Mouse (Mus musculus): Measurements from ENCODE around the gene Ift20. TPM values are rescaled to one million over a fixed set of nuclear protein-coding genes. Genes with fewer than 3 reads are reported as not detected.

The Ift20 gene
- polyA plus RNA-seq, 1 experiment from 2014 or later = 117 TPM

Other genes starting within 250 kb of the Ift20 start
- gene BC030499, start 245.5 kb upstream of the Ift20 start, polyA plus RNA-seq (2015; fragmentation: Nextera tagmentation; extraction: Ambion mirVana) = not detected in 2 replicates
- gene Spag5, start 234.8 kb upstream of the Ift20 start, polyA plus RNA-seq (2015; fragmentation: Nextera tagmentation; extraction: Ambion mirVana) = 21.6 and 22.1 TPM in 2 replicates
- gene Aldoc, start 213.4 kb upstream of the Ift20 start, polyA plus RNA-seq (2015; fragmentation: Nextera tagmentation; extraction: Ambion mirVana) = 152 and 186 TPM in 2 replicates
- 61.1 and 61.4 TPM in 2 replicates for gene Pigs, start 207.9 kb upstream of the Ift20 start, polyA plus RNA-seq (2015; fragmentation: Nextera tagmentation; extraction: Ambion mirVana)
- gene Unc119, start 192.9 kb upstream of the Ift20 start, polyA plus RNA-seq (2015; fragmentation: Nextera tagmentation; extraction: Ambion mirVana) = 68.6 and 69.1 TPM in 2 replicates
- not detected in 2 replicates for gene Foxn1, start 149.8 kb upstream of the Ift20 start, polyA plus RNA-seq (2015; fragmentation: Nextera tagmentation; extraction: Ambion mirVana)
- not detected in 2 replicates for gene Slc13a2, start 114.1 kb upstream of the Ift20 start, polyA plus RNA-seq (2015; fragmentation: Nextera tagmentation; extraction: Ambion mirVana)
- 18.3 and 19.8 TPM in 2 replicates for gene Slc46a1, start 70.7 kb upstream of the Ift20 start, polyA plus RNA-seq (2015; fragmentation: Nextera tagmentation; extraction: Ambion mirVana)
- 51.6 and 56.6 TPM in 2 replicates for gene Sarm1, start 38.6 kb upstream of the Ift20 start, polyA plus RNA-seq (2015; fragmentation: Nextera tagmentation; extraction: Ambion mirVana)
- gene Vtn, start 37.3 kb upstream of the Ift20 start, polyA plus RNA-seq (2015; fragmentation: Nextera tagmentation; extraction: Ambion mirVana) = 76.0 and 99.3 TPM in 2 replicates
- 0.16 and 0.19 TPM in 2 replicates for gene Sebox, start 32.9 kb upstream of the Ift20 start, polyA plus RNA-seq (2015; fragmentation: Nextera tagmentation; extraction: Ambion mirVana)
- 78.8 and 86.3 TPM in 2 replicates for gene Tmem199, start 24.2 kb upstream of the Ift20 start, polyA plus RNA-seq (2015; fragmentation: Nextera tagmentation; extraction: Ambion mirVana)
- 209 and 214 TPM in 2 replicates for gene Poldip2, start 24.2 kb upstream of the Ift20 start, polyA plus RNA-seq (2015; fragmentation: Nextera tagmentation; extraction: Ambion mirVana)
- gene Tnfaip1, start within 50 bp of the Ift20 start, polyA plus RNA-seq (2015; fragmentation: Nextera tagmentation; extraction: Ambion mirVana) = 71.5 and 71.8 TPM in 2 replicates
- 31.1 and 34.9 TPM in 2 replicates for gene Tmem97, start 14.4 kb downstream of the Ift20 start, polyA plus RNA-seq (2015; fragmentation: Nextera tagmentation; extraction: Ambion mirVana)
- 31.2 and 33.6 TPM in 2 replicates for gene Nlk, start 161.0 kb downstream of the Ift20 start, polyA plus RNA-seq (2015; fragmentation: Nextera tagmentation; extraction: Ambion mirVana)
- 35.6 and 39.5 TPM in 2 replicates for gene Ccnq, start 215.4 kb downstream of the Ift20 start, polyA plus RNA-seq (2015; fragmentation: Nextera tagmentation; extraction: Ambion mirVana)